Mouse (Mus musculus): ENCODE data around the gene Olfr1160.
"Not testable (repeated sequence)": the region's sequence is repeated elsewhere in the genome, so short reads cannot be mapped to it uniquely, and the experiment has no call there.

Olfr1160 gene

GRCm38 (mm10) chr2:88007515-88008318 lies at the start of gene Olfr1160:
TSS of gene Olfr1160 (minus strand) at chr2:88008268.
- no peak for DNase-seq

DNA sequence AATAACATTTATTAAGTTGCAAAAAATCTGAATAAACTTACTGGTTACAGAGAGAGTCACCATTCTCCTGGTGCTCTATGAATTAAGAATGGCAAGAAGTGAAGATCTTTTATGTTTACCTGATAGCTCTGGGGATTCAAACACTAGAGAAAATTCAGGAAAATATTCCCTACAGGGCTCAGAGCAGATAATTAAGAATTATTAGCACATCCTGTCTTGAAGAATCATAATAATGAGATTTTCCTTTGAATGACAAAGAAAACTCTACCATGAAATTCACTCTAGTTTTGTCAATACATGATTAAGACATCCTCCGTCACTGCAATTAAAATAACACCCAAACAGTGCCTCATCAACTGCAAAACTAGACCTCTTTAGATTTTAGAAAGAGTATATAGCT lies 43.0 kb upstream of the Olfr1160 start, which contains the start of gene Olfr1162:
Gene Olfr1162, minus strand, starts transcription at position 101 of the 400 bp plus-strand sequence.
- no peak for DNase-seq

DNA sequence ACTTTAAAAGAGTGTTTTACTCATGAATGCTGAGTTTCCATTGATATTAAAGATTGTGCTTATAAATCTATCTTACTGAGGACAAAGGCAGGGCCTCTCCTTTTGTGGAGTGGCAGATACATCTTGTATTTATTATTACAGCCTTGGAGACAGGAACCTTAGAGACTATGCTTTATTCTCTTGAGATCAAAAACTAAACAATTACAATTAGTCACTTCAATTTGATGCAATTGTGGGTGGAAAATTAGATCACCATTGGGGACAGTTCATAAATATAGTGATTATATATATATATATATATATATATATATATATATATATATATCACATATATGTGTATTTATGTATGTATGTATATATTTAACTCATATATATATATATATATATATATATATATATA lies 29.5 kb upstream of the Olfr1160 start, which contains the start of gene Olfr73:
Gene Olfr73, minus strand, starts transcription at position 101 of the 400 bp plus-strand sequence.
- no peak for DNase-seq

DNA sequence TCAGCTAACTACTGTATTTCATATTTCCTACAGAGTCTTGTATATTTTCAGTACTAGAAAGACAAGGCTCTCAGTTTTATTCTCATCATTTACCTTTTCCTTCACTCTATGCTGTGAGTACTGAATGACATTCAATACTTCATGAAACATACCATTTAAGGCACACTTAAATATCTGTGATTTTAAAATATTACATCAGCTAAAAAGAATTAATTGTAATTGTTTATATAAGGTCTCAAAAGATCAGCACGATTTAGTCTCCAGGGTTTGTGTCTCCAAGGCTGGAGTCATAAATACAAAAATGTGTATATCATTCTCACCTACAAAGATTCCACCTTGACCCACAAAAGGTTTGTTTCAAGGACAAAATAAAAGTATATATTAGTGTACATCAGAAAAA lies 14.4 kb upstream of the Olfr1160 start, which contains the start of gene Olfr1161:
Gene Olfr1161, plus strand, starts transcription at position 301 of the 400 bp plus-strand sequence.
- DNase-seq = not testable (repeated sequence)

GRCm38 (mm10) chr2:87989813-87990212 lies 18.3 kb downstream of the Olfr1160 start, which contains the start of gene Olfr1158:
TSS of gene Olfr1158 (plus strand) at chr2:87990113.
- DNase-seq = no peak

DNA sequence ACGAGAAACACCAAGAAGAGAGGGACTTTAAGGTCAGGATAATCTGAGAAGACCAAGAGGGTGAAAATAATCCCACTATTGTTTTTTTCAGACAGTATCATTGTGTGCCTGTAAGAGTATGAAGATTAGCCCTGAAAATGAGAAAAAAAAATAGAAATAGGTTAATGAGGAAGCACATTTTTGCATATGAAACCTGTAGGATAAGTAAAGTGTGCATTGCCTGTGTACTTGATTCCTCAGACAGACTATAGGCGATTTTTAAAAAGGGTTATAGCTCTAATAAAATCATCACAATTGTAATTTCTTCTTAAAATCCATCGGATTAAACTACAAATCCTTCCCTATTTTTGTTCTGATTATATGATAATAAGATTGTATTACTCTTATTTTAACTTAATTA lies 33.5 kb downstream of the Olfr1160 start, which contains the start of gene Olfr74:
Gene Olfr74, minus strand, starts transcription at position 101 of the 400 bp plus-strand sequence.
- no peak for DNase-seq

DNA sequence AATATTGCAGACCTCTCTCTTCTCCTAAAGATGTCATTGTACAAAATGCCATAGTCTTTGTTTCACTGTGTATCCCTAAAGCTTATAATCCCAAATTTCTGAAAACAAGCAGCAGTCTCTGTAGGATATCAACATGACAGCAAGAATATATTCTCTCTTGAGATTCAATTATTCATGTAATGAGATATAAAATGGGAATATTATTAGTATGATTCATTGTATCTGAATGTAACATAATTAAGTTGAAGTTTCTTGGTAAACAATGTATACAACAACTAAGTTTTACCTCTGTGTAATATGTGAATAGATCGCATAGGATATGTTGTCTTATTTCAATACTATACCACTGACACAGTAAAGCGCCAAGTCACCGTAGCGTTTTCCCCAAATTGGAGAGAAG lies 39.9 kb downstream of the Olfr1160 start, which contains the start of gene Olfr1157:
Gene Olfr1157, minus strand, starts transcription at position 101 of the 400 bp plus-strand sequence.
- DNase-seq = no peak

- no peak for DNase-seq
Measured at GRCm38 (mm10) chr2:87953000-87953399, 55.1 kb downstream of the Olfr1160 start, which contains the start of gene Olfr1156. TSS of gene Olfr1156 (minus strand) at chr2:87953100.
